Mouse (Mus musculus) limb, embryonic 14.5 days (tissue): ENCODE measurements at regions not wholly inside any gene's neighbourhood (a gene's known extent, or its start where the extent isn't known, plus 50 kb on each side); places are given as distances from the start of the nearest gene placed in this dataset.

Experiments
- ATAC-seq: fragments of 200-750 bp; cut with Nextera tagmentation; 2 replicates; pipeline ENCODE4 v1.8.0; 2017; ENCODE audit warnings: low read depth, moderate number of reproducible peaks, moderate TSS enrichment; ENCODE audit not compliant: low FRiP score
- DNase-seq: peaks from one replicate; pipeline ENCODE4 v3.0.0-alpha.2; 2015; ENCODE audit warnings: low spot score
- H3K27ac ChIP-seq: fragments of 300-500 bp; sonication (generic); replicated peaks from 2 replicates; pipeline ENCODE4 v1.5.1; 2014; ENCODE audit warnings: low read depth, mild to moderate bottlenecking, low read length, moderate library complexity, mixed read lengths
- H3K27me3 ChIP-seq: fragments of 300-500 bp; sonication (generic); 2 replicates; pipeline ENCODE4 v1.6.1; 2014; ENCODE audit warnings: low read length, mixed read lengths; ENCODE audit not compliant: control insufficient read depth, insufficient read depth
- H3K36me3 ChIP-seq: fragments of 300-500 bp; sonication (generic); 2 replicates; pipeline ENCODE4 v1.6.1; 2014; ENCODE audit warnings: mild to moderate bottlenecking, low read length, moderate library complexity, mixed read lengths; ENCODE audit not compliant: control insufficient read depth, insufficient read depth
- H3K4me1 ChIP-seq: fragments of 300-500 bp; sonication (generic); 2 replicates; pipeline ENCODE4 v1.6.1; 2014; ENCODE audit warnings: antibody characterized with exemption, low read length, mixed read lengths; ENCODE audit not compliant: control insufficient read depth, insufficient read depth
- H3K4me2 ChIP-seq: fragments of 300-500 bp; sonication (generic); replicated peaks from 2 replicates; pipeline ENCODE4 v1.6.1; 2014; ENCODE audit warnings: low read depth, mild to moderate bottlenecking, low read length, moderate library complexity; ENCODE audit not compliant: severe bottlenecking
- H3K4me3 ChIP-seq: fragments of 300-500 bp; sonication (generic); replicated peaks from 2 replicates; pipeline ENCODE4 v1.5.1; 2014; ENCODE audit warnings: low read length
- H3K9ac ChIP-seq: fragments of 300-500 bp; sonication (generic); 2 replicates; pipeline ENCODE4 v1.6.1; 2014; ENCODE audit warnings: mild to moderate bottlenecking, low read depth, low read length, moderate library complexity; ENCODE audit not compliant: severe bottlenecking
- H3K9me3 ChIP-seq: fragments of 300-500 bp; sonication (generic); 2 replicates; pipeline ENCODE4 v1.6.1; 2016; ENCODE audit warnings: low read length; ENCODE audit not compliant: control insufficient read depth
- POLR2A ChIP-seq: fragments of 200-500 bp; IDR thresholded peaks from 2 replicates; pipeline ENCODE4 v1.8.0; 2012; ENCODE audit warnings: inconsistent platforms, mild to moderate bottlenecking, moderate library complexity, borderline replicate concordance; ENCODE audit not compliant: insufficient read depth, insufficient read length; ENCODE audit errors: extremely low read depth
- WGBS: fragments of 180-500 bp; shearing (Covaris S2); extraction: QIAGEN DNeasy Blood & Tissue Kit; methylation state at CpG from one replicate; pipeline ENCODE4 v1.1.7; 2014; 5-methylcytosine and 5-hydroxymethylcytosine counted together

DNA sequence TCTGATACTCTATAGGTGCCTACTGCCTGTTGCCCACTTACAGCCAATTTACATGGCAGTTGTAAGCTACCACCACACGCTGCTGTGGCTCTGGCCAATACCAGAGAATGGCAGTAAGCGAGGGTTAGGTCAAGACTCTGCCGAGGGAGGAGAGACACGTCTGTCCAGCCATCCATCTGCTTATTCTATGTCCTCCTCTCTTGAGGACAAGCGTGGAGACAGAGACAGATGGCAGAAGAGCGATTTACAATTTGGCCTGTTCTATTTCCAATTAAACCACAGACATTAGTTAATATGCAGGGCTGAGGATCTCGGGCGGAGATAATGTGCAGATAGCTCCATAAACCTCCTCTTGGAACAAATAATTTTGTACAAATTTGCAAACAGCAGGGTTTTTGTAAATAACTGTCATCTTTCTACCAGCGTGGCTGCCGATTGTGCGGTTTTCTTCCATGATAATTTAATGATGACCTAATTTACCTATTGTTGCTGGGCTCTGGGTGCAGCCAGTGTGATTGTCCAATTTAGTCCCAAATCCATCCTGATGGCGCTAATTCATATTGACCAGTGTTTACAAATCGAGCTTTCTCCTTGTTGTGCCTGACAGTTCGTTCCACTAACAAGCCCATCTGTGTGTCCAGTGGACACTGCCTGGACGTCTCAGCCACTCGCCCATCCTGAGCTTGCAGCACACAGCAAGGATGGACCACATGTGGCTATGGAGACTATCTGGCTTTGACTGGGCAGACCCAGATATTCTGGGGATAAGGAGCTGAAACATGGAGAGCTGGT is 88.4 kb upstream of the Nkx1-1 start:
- Histone ChIP-seq H3K4me1 (peaks cover 2% of the 10 kb centered on the region), H3K4me3 (no peak overlapping the region), H3K9ac (no peak overlapping the region), H3K36me3 (no peaks in the 10 kb centered on the region), H3K4me2 (no peak overlapping the region), H3K27ac (no peak overlapping the region), H3K9me3 (no peaks in the 10 kb centered on the region), H3K27me3 (peaks cover 5% of the 10 kb centered on the region; the same call in 1 of the 2 replicates)
- no peak for TF ChIP-seq POLR2A
- 88% methylated on average over 16 of the region's 16 CpGs for WGBS
- ATAC-seq (no peak), DNase-seq (no peak)

DNA sequence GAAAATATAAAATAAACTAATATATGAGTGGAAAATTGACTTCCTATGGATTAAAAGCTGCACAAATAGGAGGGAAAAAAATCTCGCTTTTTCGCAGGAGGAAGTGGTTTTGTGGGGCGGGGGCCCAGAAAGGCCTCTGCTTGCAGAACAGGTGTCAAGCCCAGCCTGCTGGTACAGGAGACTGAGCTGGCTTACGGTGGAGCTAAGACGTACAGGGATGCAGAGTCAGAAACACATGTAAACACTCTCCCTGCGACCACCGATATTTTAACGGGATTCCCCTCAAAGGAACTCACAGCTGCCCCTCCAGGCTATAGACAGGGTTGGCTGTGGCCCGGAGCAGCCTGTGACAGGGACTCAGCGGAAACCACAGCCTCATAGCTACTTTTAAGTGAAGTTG is 87.1 kb upstream of the Nkx1-1 start:
- no peak overlapping the region for H3K27ac ChIP-seq
- no peaks in the 10 kb centered on the region for H3K36me3 ChIP-seq
- no peaks in the 10 kb centered on the region for H3K27me3 ChIP-seq
- no peak overlapping the region for H3K4me3 ChIP-seq
- 40% methylated on average over 10 of the region's 10 CpGs for WGBS
- H3K4me1 ChIP-seq = peaks cover 6% of the 10 kb centered on the region
- ATAC-seq = no peak
- no peaks in the 10 kb centered on the region for H3K9me3 ChIP-seq
- no peak overlapping the region for H3K4me2 ChIP-seq
- H3K9ac ChIP-seq = no peak overlapping the region
- TF ChIP-seq POLR2A = no peak
- no peak for DNase-seq

DNA sequence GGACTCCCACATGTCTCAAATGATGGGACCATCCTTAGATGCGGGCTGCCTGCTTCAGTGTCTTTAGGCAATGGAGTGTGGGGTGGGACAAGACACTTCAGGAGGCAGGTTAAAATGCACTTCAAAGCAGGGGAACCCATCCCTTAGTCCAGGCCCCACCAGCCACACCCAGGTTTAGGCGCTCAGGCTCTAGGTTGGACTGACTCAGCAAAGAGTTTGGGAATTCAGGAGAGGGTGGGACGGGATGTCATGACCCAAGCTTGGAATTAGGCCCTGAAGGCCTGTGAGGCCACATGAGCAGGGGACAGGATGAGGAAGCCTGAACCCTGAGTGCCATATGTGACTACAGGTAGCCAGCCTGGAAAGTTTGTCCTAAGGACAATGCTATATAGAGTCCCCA is 85.6 kb upstream of the Nkx1-1 start:
- peaks cover 6% of the 10 kb centered on the region for H3K4me1 ChIP-seq
- no peaks in the 10 kb centered on the region for H3K27me3 ChIP-seq
- no peaks in the 10 kb centered on the region for H3K9me3 ChIP-seq
- no peaks in the 10 kb centered on the region for H3K36me3 ChIP-seq
- H3K4me3 ChIP-seq = no peak overlapping the region
- no peak overlapping the region for H3K4me2 ChIP-seq
- no peak for DNase-seq
- H3K9ac ChIP-seq = no peak overlapping the region
- no peak for ATAC-seq
- WGBS = 87% methylated on average over 3 of the region's 3 CpGs
- H3K27ac ChIP-seq = no peak overlapping the region
- no peak for TF ChIP-seq POLR2A

DNA sequence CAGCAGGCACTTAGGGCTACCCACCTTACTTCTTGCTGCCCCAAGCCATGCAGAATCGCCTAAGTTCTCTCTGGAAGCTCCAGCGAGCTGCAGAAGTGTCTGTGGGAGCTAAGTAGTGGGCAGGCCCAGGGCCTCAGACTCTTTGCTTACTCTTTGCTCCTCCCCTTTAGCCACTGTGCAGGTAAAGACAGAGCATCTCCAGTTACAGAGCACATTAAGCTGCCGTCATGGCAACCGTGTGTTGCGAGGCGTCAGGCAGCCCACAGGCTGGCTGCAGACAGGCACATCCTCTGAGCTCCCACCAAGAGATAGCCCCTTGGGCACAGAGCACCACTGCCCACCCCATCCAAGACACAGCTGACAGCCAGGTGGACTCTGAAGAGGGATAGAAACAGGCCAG is 85.1 kb upstream of the Nkx1-1 start:
- Histone ChIP-seq H3K9ac (no peak overlapping the region), H3K9me3 (no peaks in the 10 kb centered on the region), H3K27ac (no peak overlapping the region), H3K36me3 (no peaks in the 10 kb centered on the region), H3K4me2 (no peak overlapping the region), H3K4me1 (peaks cover 6% of the 10 kb centered on the region), H3K27me3 (no peaks in the 10 kb centered on the region), H3K4me3 (no peak overlapping the region)
- 24% methylated on average over 6 of the region's 6 CpGs for WGBS
- TF ChIP-seq POLR2A = no peak
- DNase-seq (no peak), ATAC-seq (no peak)

DNA sequence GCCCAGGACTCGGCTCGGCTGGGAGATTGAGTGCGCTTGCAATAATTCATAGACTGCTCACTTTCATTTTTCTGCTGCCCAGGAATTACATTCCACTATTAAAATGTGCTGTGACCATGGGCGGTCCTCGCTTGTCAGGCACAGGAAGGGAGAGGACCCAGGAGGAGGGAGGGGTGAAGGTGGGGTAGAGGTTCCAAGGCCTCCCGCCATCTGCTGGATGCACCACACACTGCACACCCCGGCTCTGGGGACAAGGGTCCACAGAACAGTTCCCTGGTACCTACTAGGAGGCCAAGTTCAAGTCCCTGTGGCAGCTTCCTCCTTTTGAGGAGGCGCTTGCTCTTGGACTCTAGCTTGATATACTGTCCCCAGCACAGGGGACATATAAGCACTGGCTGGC is 83.8 kb upstream of the Nkx1-1 start:
- ATAC-seq (no peak), DNase-seq (no peak)
- Histone ChIP-seq H3K9me3 (no peaks in the 10 kb centered on the region), H3K4me3 (no peak overlapping the region), H3K36me3 (no peaks in the 10 kb centered on the region), H3K27me3 (peaks cover 1% of the 10 kb centered on the region; the same call in 1 of the 2 replicates), H3K9ac (no peak overlapping the region), H3K27ac (no peak overlapping the region), H3K4me2 (no peak overlapping the region), H3K4me1 (peaks cover 6% of the 10 kb centered on the region)
- no peak for TF ChIP-seq POLR2A
- 54% methylated on average over 8 of the region's 8 CpGs for WGBS
